Mouse (Mus musculus): ENCODE measurements around the gene Glis3. TPM values are rescaled to one million over a fixed set of nuclear protein-coding genes. Genes with fewer than 3 reads are reported as not detected.

The Glis3 gene
- polyA plus RNA-seq, 1 experiment from 2014 or later: 0.85 TPM

- 79% methylated on average over 11 of the region's 11 CpGs for WGBS
- TF ChIP-seq EP300 (optimal IDR thresholded peaks at IDR 0.05): no peak
- no peak for TF ChIP-seq CTCF (IDR thresholded peaks at IDR 0.05; ENCODE audit: low read depth)
- Histone ChIP-seq H3K4me2 (replicated peaks; ENCODE audit: low read depth) (no peak overlapping the region), H3K27ac (replicated peaks) (no peak overlapping the region), H3K4me1 (replicated peaks; ENCODE audit: control insufficient read depth, insufficient read depth) (no peaks in the 10 kb centered on the region), H3K4me3 (ENCODE audit: low read depth, low read length) (no peak overlapping the region), H3K36me3 (ENCODE audit: control insufficient read depth, insufficient read depth, low read length) (no peaks in the 10 kb centered on the region), H3K27me3 (ENCODE audit: control insufficient read depth, insufficient read depth, low read length) (no peaks in the 10 kb centered on the region), H3K9ac (ENCODE audit: low read length) (no peak overlapping the region), H3K9me3 (ENCODE audit: control insufficient read depth, low read length) (no peaks in the 10 kb centered on the region)
- ATAC-seq (ENCODE audit: low FRiP score, low TSS enrichment) (no peak), DNase-seq (ENCODE audit: low spot score) (no peak)
These were observed 58.0 kb downstream of the Glis3 start for GRCm38 (mm10) chr19:28621608-28622505.

GRCm38 (mm10) chr19:28617736-28618135 is 62.1 kb downstream of the Glis3 start:
- no peaks in the 10 kb centered on the region for H3K27me3 ChIP-seq (ENCODE audit: control insufficient read depth, insufficient read depth, low read length)
- no peak overlapping the region for H3K4me2 ChIP-seq (replicated peaks; ENCODE audit: low read depth)
- H3K4me1 ChIP-seq (replicated peaks; ENCODE audit: control insufficient read depth, insufficient read depth): no peaks in the 10 kb centered on the region
- DNase-seq (ENCODE audit: low spot score): no peak
- H3K9ac ChIP-seq (ENCODE audit: low read length): no peak overlapping the region
- ATAC-seq (ENCODE audit: low FRiP score, low TSS enrichment): no peak
- H3K36me3 ChIP-seq (ENCODE audit: control insufficient read depth, insufficient read depth, low read length): no peaks in the 10 kb centered on the region
- 85% methylated on average over 7 of the region's 7 CpGs for WGBS
- H3K9me3 ChIP-seq (ENCODE audit: control insufficient read depth, low read length): no peaks in the 10 kb centered on the region
- no peak overlapping the region for H3K4me3 ChIP-seq (ENCODE audit: low read depth, low read length)
- no peak for TF ChIP-seq CTCF (IDR thresholded peaks at IDR 0.05; ENCODE audit: low read depth)
- TF ChIP-seq EP300 (optimal IDR thresholded peaks at IDR 0.05): no peak
- H3K27ac ChIP-seq (replicated peaks): no peak overlapping the region

- no peak for DNase-seq (ENCODE audit: low spot score)
- Histone ChIP-seq H3K36me3 (ENCODE audit: control insufficient read depth, insufficient read depth, low read length) (no peaks in the 10 kb centered on the region), H3K27me3 (ENCODE audit: control insufficient read depth, insufficient read depth, low read length) (no peaks in the 10 kb centered on the region), H3K4me3 (ENCODE audit: low read depth, low read length) (no peak overlapping the region), H3K9me3 (ENCODE audit: control insufficient read depth, low read length) (no peaks in the 10 kb centered on the region), H3K9ac (ENCODE audit: low read length) (no peak overlapping the region), H3K27ac (replicated peaks) (no peak overlapping the region), H3K4me2 (replicated peaks; ENCODE audit: low read depth) (no peak overlapping the region), H3K4me1 (replicated peaks; ENCODE audit: control insufficient read depth, insufficient read depth) (no peaks in the 10 kb centered on the region)
- TF ChIP-seq EP300 (optimal IDR thresholded peaks at IDR 0.05): no peak
- TF ChIP-seq CTCF (IDR thresholded peaks at IDR 0.05; ENCODE audit: low read depth): no peak
- WGBS: 97% methylated on average over 8 of the region's 8 CpGs
- no peak for ATAC-seq (ENCODE audit: low FRiP score, low TSS enrichment)
These were observed 62.7 kb downstream of the Glis3 start for GRCm38 (mm10) chr19:28617191-28617590.

- Histone ChIP-seq H3K9ac (ENCODE audit: low read length) (no peak overlapping the region), H3K27ac (replicated peaks) (no peak overlapping the region), H3K4me2 (replicated peaks; ENCODE audit: low read depth) (no peak overlapping the region), H3K4me1 (replicated peaks; ENCODE audit: control insufficient read depth, insufficient read depth) (no peaks in the 10 kb centered on the region), H3K4me3 (ENCODE audit: low read depth, low read length) (no peak overlapping the region), H3K36me3 (ENCODE audit: control insufficient read depth, insufficient read depth, low read length) (no peaks in the 10 kb centered on the region), H3K27me3 (ENCODE audit: control insufficient read depth, insufficient read depth, low read length) (no peaks in the 10 kb centered on the region), H3K9me3 (ENCODE audit: control insufficient read depth, low read length) (no peaks in the 10 kb centered on the region)
- 83% methylated on average over 1 of the region's 1 CpGs for WGBS
- DNase-seq (ENCODE audit: low spot score) (no peak), ATAC-seq (ENCODE audit: low FRiP score, low TSS enrichment) (no peak)
- no peak for TF ChIP-seq EP300 (optimal IDR thresholded peaks at IDR 0.05)
- no peak for TF ChIP-seq CTCF (IDR thresholded peaks at IDR 0.05; ENCODE audit: low read depth)
These were observed 63.4 kb downstream of the Glis3 start for GRCm38 (mm10) chr19:28616487-28616886.

GRCm38 (mm10) chr19:28612249-28612648 is 67.6 kb downstream of the Glis3 start:
- WGBS: 86% methylated on average over 10 of the region's 10 CpGs
- no peak overlapping the region for H3K9ac ChIP-seq (ENCODE audit: low read length)
- H3K27me3 ChIP-seq (ENCODE audit: control insufficient read depth, insufficient read depth, low read length): no peaks in the 10 kb centered on the region
- no peak overlapping the region for H3K4me2 ChIP-seq (replicated peaks; ENCODE audit: low read depth)
- H3K36me3 ChIP-seq (ENCODE audit: control insufficient read depth, insufficient read depth, low read length): no peaks in the 10 kb centered on the region
- TF ChIP-seq EP300 (optimal IDR thresholded peaks at IDR 0.05) (no peak), CTCF (IDR thresholded peaks at IDR 0.05; ENCODE audit: low read depth) (no peak)
- ATAC-seq (ENCODE audit: low FRiP score, low TSS enrichment) (no peak), DNase-seq (ENCODE audit: low spot score) (no peak)
- no peak overlapping the region for H3K27ac ChIP-seq (replicated peaks)
- no peaks in the 10 kb centered on the region; the same call in 1 of the 2 replicates for H3K4me1 ChIP-seq (replicated peaks; ENCODE audit: control insufficient read depth, insufficient read depth)
- H3K4me3 ChIP-seq (ENCODE audit: low read depth, low read length): no peak overlapping the region
- no peaks in the 10 kb centered on the region for H3K9me3 ChIP-seq (ENCODE audit: control insufficient read depth, low read length)

- H3K4me1 ChIP-seq (replicated peaks; ENCODE audit: control insufficient read depth, insufficient read depth): no peaks in the 10 kb centered on the region; the same call in 1 of the 2 replicates
- no peak overlapping the region for H3K4me2 ChIP-seq (replicated peaks; ENCODE audit: low read depth)
- ATAC-seq (ENCODE audit: low FRiP score, low TSS enrichment): no peak
- H3K36me3 ChIP-seq (ENCODE audit: control insufficient read depth, insufficient read depth, low read length): no peaks in the 10 kb centered on the region
- TF ChIP-seq CTCF (IDR thresholded peaks at IDR 0.05; ENCODE audit: low read depth) (no peak), EP300 (optimal IDR thresholded peaks at IDR 0.05) (no peak)
- DNase-seq (ENCODE audit: low spot score): no peak
- 68% methylated on average over 5 of the region's 5 CpGs for WGBS
- H3K27me3 ChIP-seq (ENCODE audit: control insufficient read depth, insufficient read depth, low read length): no peaks in the 10 kb centered on the region
- no peak overlapping the region for H3K9ac ChIP-seq (ENCODE audit: low read length)
- H3K4me3 ChIP-seq (ENCODE audit: low read depth, low read length): no peak overlapping the region
- peak overlapping the region; percentile 49; the same call in 1 of the 2 replicates for H3K27ac ChIP-seq (replicated peaks)
- no peaks in the 10 kb centered on the region for H3K9me3 ChIP-seq (ENCODE audit: control insufficient read depth, low read length)
These were observed 71.1 kb downstream of the Glis3 start for GRCm38 (mm10) chr19:28608747-28609146.

Data from stomach, postnatal 0 days (tissue).